Mouse (Mus musculus) neural tube, embryonic 15.5 days (tissue): ENCODE data around the gene Cmpk1. TPM values are rescaled to one million over a fixed set of nuclear protein-coding genes. Genes with fewer than 3 reads are reported as not detected.

ENCODE experiments used
- ATAC-seq: fragments of 200-750 bp; cut with Nextera tagmentation; 2 replicates; pipeline ENCODE4 v1.8.0; 2017; ENCODE audit warnings: mild to moderate bottlenecking, moderate TSS enrichment, moderate library complexity; ENCODE audit not compliant: low FRiP score
- H3K27ac ChIP-seq: fragments of 300-500 bp; sonication (generic); replicated peaks from 2 replicates; pipeline ENCODE4 v1.5.1; 2015; ENCODE audit warnings: mild to moderate bottlenecking, inconsistent platforms
- H3K27me3 ChIP-seq: fragments of 300-500 bp; sonication (generic); replicated peaks from 2 replicates; pipeline ENCODE4 v1.6.1; 2015; ENCODE audit warnings: inconsistent platforms
- H3K36me3 ChIP-seq: fragments of 300-500 bp; sonication (generic); 2 replicates; pipeline ENCODE4 v1.6.1; 2015; ENCODE audit warnings: inconsistent platforms
- H3K4me1 ChIP-seq: fragments of 300-500 bp; sonication (generic); 2 replicates; pipeline ENCODE4 v1.6.1; 2015; ENCODE audit warnings: inconsistent platforms
- H3K4me2 ChIP-seq: fragments of 300-500 bp; sonication (generic); 2 replicates; pipeline ENCODE4 v1.6.1; 2015; ENCODE audit warnings: inconsistent platforms, mild to moderate bottlenecking, moderate library complexity
- H3K4me3 ChIP-seq: fragments of 300-500 bp; sonication (generic); replicated peaks from 2 replicates; pipeline ENCODE4 v1.5.1; 2015; ENCODE audit warnings: mild to moderate bottlenecking, inconsistent platforms
- H3K9ac ChIP-seq: fragments of 300-500 bp; sonication (generic); replicated peaks from 2 replicates; pipeline ENCODE4 v1.6.1; 2015; ENCODE audit warnings: mild to moderate bottlenecking, inconsistent platforms
- H3K9me3 ChIP-seq: fragments of 300-500 bp; sonication (generic); replicated peaks from 2 replicates; pipeline ENCODE4 v1.6.1; 2016; ENCODE audit warnings: inconsistent platforms
- WGBS: fragments of 180-500 bp; shearing (Covaris S2); methylation state at CpG from one replicate; pipeline ENCODE4 v1.1.7; 2015; ENCODE audit warnings: mixed read lengths; 5-methylcytosine and 5-hydroxymethylcytosine counted together
- polyA plus RNA-seq: library from polyadenylated mRNA; unstranded; fragments of >200 nt; fragmentation: Nextera tagmentation; extraction: Ambion mirVana; gene quantifications from 2 replicates; pipeline ENCODE4 v1.2.1, GENCODE M21; 2015

Cmpk1 gene
- polyA plus RNA-seq, 1 experiment from 2014 or later, result 210 TPM

DNA sequence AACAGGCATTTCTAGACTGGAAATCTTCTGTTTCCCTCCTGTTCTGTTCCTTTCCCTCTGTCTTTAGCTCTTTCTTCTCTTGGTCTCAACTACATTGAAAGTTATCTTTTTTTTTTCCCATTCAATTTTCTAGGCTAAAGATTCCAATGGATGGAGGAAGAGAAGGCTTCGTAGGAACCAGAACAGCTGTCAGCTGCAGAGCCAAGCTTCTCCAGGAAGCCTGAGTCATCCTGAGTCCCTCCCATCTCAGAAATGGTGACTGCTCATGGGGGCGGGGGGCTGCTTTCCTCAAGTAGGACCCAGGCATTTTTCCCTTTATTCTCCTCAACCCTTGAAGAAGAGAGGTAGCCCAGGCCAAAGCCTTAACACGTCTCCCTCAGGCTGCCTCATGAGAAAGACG, 71.0 kb downstream of the Cmpk1 start:
- no peak overlapping the region for H3K9ac ChIP-seq
- WGBS, result 36% methylated on average over 4 of the region's 4 CpGs
- no peaks in the 10 kb centered on the region for H3K36me3 ChIP-seq
- ATAC-seq, result no peak
- H3K4me2 ChIP-seq, result no peak overlapping the region
- H3K9me3 ChIP-seq, result no peaks in the 10 kb centered on the region
- H3K27me3 ChIP-seq, result peaks cover 79% of the 10 kb centered on the region
- no peak overlapping the region for H3K27ac ChIP-seq
- 0 out of 2 replicates have a peak, but pooled peaks cover 2% of the 10 kb centered on the region for H3K4me1 ChIP-seq
- H3K4me3 ChIP-seq, result no peak overlapping the region

DNA sequence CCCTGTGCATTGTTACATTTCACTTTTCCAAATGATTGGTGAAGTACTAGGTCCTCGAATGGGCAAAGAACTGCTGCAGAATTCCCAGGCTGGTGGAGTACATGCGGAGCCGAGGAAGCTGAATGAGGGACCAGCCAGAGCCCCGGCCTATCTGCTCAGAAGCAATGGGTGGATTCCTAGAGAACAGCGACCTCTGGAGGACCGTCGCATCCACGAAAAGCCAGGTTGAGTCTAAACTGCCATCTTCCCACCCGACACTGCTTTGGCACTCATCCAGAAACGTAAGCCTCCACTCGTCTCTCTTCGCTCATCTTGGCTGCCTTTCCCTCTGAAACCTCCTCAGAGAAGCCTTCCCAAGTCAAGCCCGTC, 73.5 kb downstream of the Cmpk1 start:
- 1% methylated on average over 13 of the region's 13 CpGs for WGBS
- H3K9ac ChIP-seq, result no peak overlapping the region
- H3K36me3 ChIP-seq, result no peaks in the 10 kb centered on the region
- H3K4me2 ChIP-seq, result no peak overlapping the region
- H3K27me3 ChIP-seq, result peaks cover 83% of the 10 kb centered on the region
- no peak overlapping the region for H3K27ac ChIP-seq
- H3K4me3 ChIP-seq, result no peak overlapping the region
- H3K9me3 ChIP-seq, result no peaks in the 10 kb centered on the region
- 0 out of 2 replicates have a peak, but pooled peaks have one; percentile 51 for ATAC-seq
- peaks cover 11% of the 10 kb centered on the region for H3K4me1 ChIP-seq

DNA sequence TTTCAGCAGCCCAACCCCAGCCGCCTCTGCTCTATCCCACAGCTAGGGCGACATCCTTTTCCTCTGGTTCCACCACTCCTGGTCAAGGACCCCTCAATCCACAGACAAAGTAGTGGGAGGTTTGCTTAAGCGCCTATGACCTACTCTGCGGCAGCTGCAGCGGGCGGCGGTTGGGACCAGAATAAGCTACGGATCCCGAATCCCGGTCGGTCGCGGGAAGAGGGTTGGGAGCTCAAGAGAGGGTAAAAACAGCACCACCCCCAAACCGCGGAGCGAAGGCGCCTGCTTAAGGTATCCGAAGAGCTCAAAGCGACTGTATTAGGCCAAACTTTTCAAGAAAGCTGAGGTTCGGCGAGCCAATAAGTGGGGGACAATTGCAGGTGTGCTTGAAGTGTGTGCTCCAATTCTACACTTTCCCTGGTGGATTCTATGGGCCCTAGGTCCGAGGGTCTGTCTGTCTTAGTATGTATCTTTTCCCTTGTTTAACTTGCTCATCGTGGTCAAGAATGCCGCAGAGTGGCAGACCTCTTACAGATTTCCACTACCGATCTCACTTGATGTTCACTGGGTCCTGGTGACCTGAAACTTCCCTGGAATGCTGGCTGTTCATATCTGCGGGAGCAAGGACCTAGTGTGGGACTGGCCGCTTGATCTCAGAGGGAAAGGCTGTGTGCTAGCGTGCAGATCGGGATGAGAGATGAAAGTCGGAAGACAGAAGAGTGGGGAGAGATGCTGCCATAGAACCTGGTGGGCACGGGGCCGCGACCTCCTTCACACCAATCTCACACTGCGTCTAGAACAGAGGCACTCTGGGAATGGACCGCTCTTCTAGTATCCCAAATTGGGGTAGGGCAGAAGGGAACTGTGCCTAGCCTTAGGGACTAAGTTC, 74.1 kb downstream of the Cmpk1 start:
- Histone ChIP-seq H3K36me3 (no peaks in the 10 kb centered on the region), H3K9ac (no peak overlapping the region), H3K4me1 (peaks cover 17% of the 10 kb centered on the region), H3K4me2 (no peak overlapping the region), H3K27ac (no peak overlapping the region), H3K4me3 (no peak overlapping the region), H3K9me3 (no peaks in the 10 kb centered on the region), H3K27me3 (peaks cover 88% of the 10 kb centered on the region)
- 3% methylated on average over 35 of the region's 35 CpGs for WGBS
- no peak for ATAC-seq

DNA sequence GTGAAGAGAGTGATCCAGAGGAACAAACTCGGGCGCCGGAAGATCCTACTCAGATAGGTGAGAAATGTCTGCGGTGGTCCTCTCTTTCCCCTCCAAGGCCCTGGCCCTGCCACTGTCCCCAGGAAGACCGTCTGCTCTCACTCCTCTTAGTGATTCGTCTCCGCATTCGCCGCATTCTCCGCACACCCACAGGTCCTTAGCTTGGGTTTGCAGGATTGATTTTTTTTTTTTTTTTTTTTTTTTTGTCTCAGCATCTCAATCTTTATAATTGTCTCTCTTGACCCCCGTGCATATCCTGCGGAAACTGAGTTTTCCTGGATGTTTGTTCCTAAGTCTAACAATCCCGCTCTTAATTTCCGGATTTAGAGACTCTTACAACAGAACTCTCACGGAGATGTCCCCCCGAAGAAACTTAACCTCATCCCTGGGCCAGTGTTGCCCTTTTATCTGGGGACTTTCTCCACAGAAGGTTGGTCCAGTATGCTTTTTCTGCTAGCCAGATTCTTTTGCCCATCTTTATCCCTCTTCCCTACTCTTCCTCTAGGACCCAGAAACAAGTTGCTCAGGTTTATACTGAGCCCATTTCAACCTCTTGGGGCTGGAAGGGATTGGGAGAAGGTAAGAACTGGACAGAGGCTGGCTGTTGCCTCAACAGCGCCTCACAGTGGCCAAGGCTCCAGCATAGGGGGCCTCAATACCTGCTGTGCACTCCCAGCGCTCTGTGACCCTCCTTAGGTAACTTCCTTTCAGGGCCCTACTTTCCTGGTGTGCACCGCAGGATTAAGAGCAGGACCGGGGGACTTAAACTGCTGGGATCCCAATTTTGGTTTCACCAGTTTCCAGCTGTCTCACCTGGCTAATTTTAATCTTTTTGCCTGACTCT, 77.2 kb downstream of the Cmpk1 start:
- Histone ChIP-seq H3K4me3 (peak overlapping the region; percentile 40), H3K27ac (no peak overlapping the region), H3K9me3 (no peaks in the 10 kb centered on the region), H3K4me1 (peaks cover 25% of the 10 kb centered on the region), H3K4me2 (peak overlapping the region; percentile 62), H3K27me3 (peaks cover 91% of the 10 kb centered on the region), H3K9ac (no peak overlapping the region), H3K36me3 (no peaks in the 10 kb centered on the region)
- ATAC-seq, result no peak
- 2% methylated on average over 20 of the region's 20 CpGs for WGBS

Other genes starting within 250 kb of the Cmpk1 start
- not detected in 2 replicates for gene Gm12830, start 165.5 kb downstream of the Cmpk1 start, polyA plus RNA-seq
- gene Foxd2, start 78.4 kb downstream of the Cmpk1 start, polyA plus RNA-seq, result 0.28 and 0.36 TPM in 2 replicates
- not detected in 2 replicates for gene Foxe3, start 61.2 kb downstream of the Cmpk1 start, polyA plus RNA-seq
- 1.1 and 5.5 TPM in 2 replicates for gene Stil, start 12.9 kb upstream of the Cmpk1 start, polyA plus RNA-seq
- gene Tal1, start 69.2 kb upstream of the Cmpk1 start, polyA plus RNA-seq, result 1.0 and 1.7 TPM in 2 replicates
- gene Pdzk1ip1, start 101.5 kb upstream of the Cmpk1 start, polyA plus RNA-seq, result 3.0 and 6.7 TPM in 2 replicates
- gene Cyp4x1, start 147.0 kb upstream of the Cmpk1 start, polyA plus RNA-seq, result 9.1 and 10.3 TPM in 2 replicates